Mouse (Mus musculus) embryonic fibroblast, embryonic 13.5 days (primary cell): Measurements from ENCODE around the gene Arf4.

Experiments
- CTCF ChIP-seq: IDR thresholded peaks from 2 replicates; pipeline ENCODE4 v1.5.1; 2011; ENCODE audit warnings: mild to moderate bottlenecking, control low read depth, low read length, moderate library complexity, borderline replicate concordance; ENCODE audit not compliant: insufficient read depth
- POLR2A ChIP-seq: IDR thresholded peaks from 2 replicates; pipeline ENCODE4 v1.6.1; 2011; ENCODE audit warnings: low read depth, mild to moderate bottlenecking, control low read depth, low read length, moderate library complexity

- TF ChIP-seq CTCF (no peak), POLR2A (no peak)
Measured at GRCm38 (mm10) chr14:26675371-26675770, 37.5 kb downstream of the Arf4 start.
